Mouse (Mus musculus) adrenal gland, postnatal 25 days (tissue): ENCODE results near the gene Amer2. TPM values are rescaled to one million over a fixed set of nuclear protein-coding genes. Genes with fewer than 3 reads are reported as not detected.
"Not testable (repeated sequence)": the region's sequence is repeated elsewhere in the genome, so short reads cannot be mapped to it uniquely, and the experiment has no call there.

ENCODE experiments used
- DNase-seq: peaks from one replicate; pipeline ENCODE4 v3.0.0; 2021; ENCODE audit warnings: mixed read lengths
- long read RNA-seq: library from polyadenylated mRNA; stranded (forward); transcript quantifications from one replicate; pipeline ENCODE4 v2.0.0, GENCODE M21; 2021
- total RNA-seq: library from RNA; stranded (reverse); gene quantifications from 2 replicates; pipeline ENCODE4 v1.2.3, GENCODE M21; 2021

Amer2 gene
- total RNA-seq = 3.1 and 3.7 TPM in 2 replicates
- long read RNA-seq, full-length matches to known transcripts = 3 of 6 reads
- long read RNA-seq, partial matches to known transcripts = 3 of 6 reads
- long read RNA-seq, other reads (novel, unspliced or antisense) = 0 of 6 reads

GRCm38 (mm10) chr14:60372821-60373309, at the start of gene Amer2:
Amer2 (plus strand) TSS chr14:60373259.
- no peak for DNase-seq

GRCm38 (mm10) chr14:60340001-60340400, 33.1 kb upstream of the Amer2 start:
- not testable (repeated sequence) for DNase-seq

- DNase-seq = no peak
Measured at GRCm38 (mm10) chr14:60340570-60340969, 32.5 kb upstream of the Amer2 start.

GRCm38 (mm10) chr14:60345326-60345876, 27.7 kb upstream of the Amer2 start:
- no peak for DNase-seq

- DNase-seq = no peak
Measured at GRCm38 (mm10) chr14:60358347-60358746, 14.7 kb upstream of the Amer2 start.

GRCm38 (mm10) chr14:60361380-60362212, 11.5 kb upstream of the Amer2 start:
- DNase-seq = no peak

GRCm38 (mm10) chr14:60366729-60367128, 6.3 kb upstream of the Amer2 start:
- no peak for DNase-seq

GRCm38 (mm10) chr14:60368769-60369666, 4.0 kb upstream of the Amer2 start:
- DNase-seq = no peak

- DNase-seq = no peak
Measured at GRCm38 (mm10) chr14:60369667-60370315, 3.3 kb upstream of the Amer2 start.

GRCm38 (mm10) chr14:60377107-60377506, 4.0 kb downstream of the Amer2 start:
- no peak for DNase-seq

GRCm38 (mm10) chr14:60377546-60377945, 4.5 kb downstream of the Amer2 start:
- no peak for DNase-seq

- peak; percentile 83 for DNase-seq
Measured at GRCm38 (mm10) chr14:60378057-60378565, 5.1 kb downstream of the Amer2 start.

GRCm38 (mm10) chr14:60378566-60379322, 5.7 kb downstream of the Amer2 start:
- DNase-seq = peak; percentile 63

GRCm38 (mm10) chr14:60379323-60379957, 6.4 kb downstream of the Amer2 start:
- no peak for DNase-seq

GRCm38 (mm10) chr14:60379958-60380330, 6.9 kb downstream of the Amer2 start:
- no peak for DNase-seq

GRCm38 (mm10) chr14:60381671-60382070, 8.6 kb downstream of the Amer2 start:
- no peak for DNase-seq

GRCm38 (mm10) chr14:60383816-60384215, 10.8 kb downstream of the Amer2 start:
- DNase-seq = no peak

- DNase-seq = no peak
Measured at GRCm38 (mm10) chr14:60384269-60384668, 11.2 kb downstream of the Amer2 start.

GRCm38 (mm10) chr14:60385079-60385643, 12.1 kb downstream of the Amer2 start:
- no peak for DNase-seq
